Mouse (Mus musculus): ENCODE data around the gene Cep55.
A peak's percentile ranks its signal among the peaks of the same experiment; 100 is the strongest.

Cep55 gene

GRCm38 (mm10) chr19:38043281-38043981 is 11.4 kb upstream of the Cep55 start, which contains the start of gene Myof:
TSS of gene Myof (minus strand) at chr19:38043577.
- peak in 1 of 2 experiments; percentile 31 for DNase-seq (ENCODE audit: low spot score in 2 of 2)

GRCm38 (mm10) chr19:38045198-38045597 is 9.6 kb upstream of the Cep55 start:
- DNase-seq (ENCODE audit: low spot score in 2 of 2), result no peak

GRCm38 (mm10) chr19:38049686-38050085 is 5.1 kb upstream of the Cep55 start:
- no peak for DNase-seq (ENCODE audit: low spot score in 2 of 2)

GRCm38 (mm10) chr19:38053227-38054041 is 1.4 kb upstream of the Cep55 start:
- DNase-seq (ENCODE audit: low spot score in 2 of 2), result no peak

- peak in 1 of 2 experiments; percentile 64 for DNase-seq (ENCODE audit: low spot score in 2 of 2)
Measured at GRCm38 (mm10) chr19:38054149-38054719, 577 bp upstream of the Cep55 start.

GRCm38 (mm10) chr19:38055798-38056197 is 987 bp downstream of the Cep55 start:
- no peak for DNase-seq (ENCODE audit: low spot score in 2 of 2)

- no peak for DNase-seq (ENCODE audit: low spot score in 2 of 2)
Measured at GRCm38 (mm10) chr19:38056276-38056675, 1.5 kb downstream of the Cep55 start.

- no peak for DNase-seq (ENCODE audit: low spot score in 2 of 2)
Measured at GRCm38 (mm10) chr19:38056931-38057330, 2.1 kb downstream of the Cep55 start.

GRCm38 (mm10) chr19:38063201-38063600 is 8.4 kb downstream of the Cep55 start:
- no peak for DNase-seq (ENCODE audit: low spot score in 2 of 2)

- no peak for DNase-seq (ENCODE audit: low spot score in 2 of 2)
Measured at GRCm38 (mm10) chr19:38064051-38064450, 9.2 kb downstream of the Cep55 start.

GRCm38 (mm10) chr19:38073226-38073625 is 18.4 kb downstream of the Cep55 start:
- no peak for DNase-seq (ENCODE audit: low spot score in 2 of 2)

- no peak for DNase-seq (ENCODE audit: low spot score in 2 of 2)
Measured at GRCm38 (mm10) chr19:38075051-38075450, 20.2 kb downstream of the Cep55 start.

- no peak for DNase-seq (ENCODE audit: low spot score in 2 of 2)
Measured at GRCm38 (mm10) chr19:38076251-38076650, 21.4 kb downstream of the Cep55 start.

- no peak for DNase-seq (ENCODE audit: low spot score in 2 of 2)
Measured at GRCm38 (mm10) chr19:38077851-38078540, 23.2 kb downstream of the Cep55 start.

- DNase-seq (ENCODE audit: low spot score in 2 of 2), result no peak
Measured at GRCm38 (mm10) chr19:38081361-38081760, 26.6 kb downstream of the Cep55 start.

GRCm38 (mm10) chr19:38082931-38083525 is 28.2 kb downstream of the Cep55 start:
- no peak for DNase-seq (ENCODE audit: low spot score in 2 of 2)

GRCm38 (mm10) chr19:38085841-38086240 is 31.0 kb downstream of the Cep55 start:
- DNase-seq (ENCODE audit: low spot score in 2 of 2), result no peak

- DNase-seq (ENCODE audit: low spot score in 2 of 2), result no peak
Measured at GRCm38 (mm10) chr19:38086948-38087551, 32.2 kb downstream of the Cep55 start.

GRCm38 (mm10) chr19:38089358-38089757 is 34.5 kb downstream of the Cep55 start:
- no peak for DNase-seq (ENCODE audit: low spot score in 2 of 2)

GRCm38 (mm10) chr19:38091512-38091985 is 36.7 kb downstream of the Cep55 start:
- DNase-seq (ENCODE audit: low spot score in 2 of 2), result no peak

GRCm38 (mm10) chr19:38096231-38096630 is 41.4 kb downstream of the Cep55 start:
- DNase-seq (ENCODE audit: low spot score in 2 of 2), result no peak

Measured in thymus, postnatal 10 days (tissue).